Mouse (Mus musculus): ENCODE data around the gene Acrbp. TPM values are rescaled to one million over a fixed set of nuclear protein-coding genes. Genes with fewer than 3 reads are reported as not detected.

Gene Acrbp
- total RNA-seq, 2 experiments from 2014 or later = 2.4 to 4.5 TPM

DNA sequence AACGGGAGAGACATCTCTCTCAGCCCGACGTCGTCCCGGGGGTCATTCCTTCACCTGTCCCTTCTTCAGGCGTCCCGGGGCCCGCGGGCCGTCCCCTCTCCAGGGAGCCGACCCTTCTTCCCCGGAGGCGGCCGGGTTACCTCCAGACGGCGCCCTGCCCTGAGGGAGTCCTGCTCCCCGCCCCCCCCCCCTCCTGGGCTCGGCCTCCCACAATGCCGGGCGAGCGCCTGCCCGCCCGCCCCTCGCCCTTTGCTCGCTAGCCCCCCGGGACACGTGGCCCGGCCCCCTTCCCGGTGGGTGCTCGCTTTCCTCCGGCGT, 46.7 kb downstream of the Acrbp start:
- Histone ChIP-seq H3K4me3 (peak overlapping the region; percentile 98), H3K27ac (peak overlapping the region; percentile 94)
- no peak for DNase-seq
- intact Hi-C loops (cut with DNase I) = loop anchor here (5.0 kb wide), 1 partner anchor 36 kb away; the partner anchor contains the start of gene Nop2
- TF ChIP-seq CTCF (IDR thresholded peaks at IDR 0.05) = no peak

DNA sequence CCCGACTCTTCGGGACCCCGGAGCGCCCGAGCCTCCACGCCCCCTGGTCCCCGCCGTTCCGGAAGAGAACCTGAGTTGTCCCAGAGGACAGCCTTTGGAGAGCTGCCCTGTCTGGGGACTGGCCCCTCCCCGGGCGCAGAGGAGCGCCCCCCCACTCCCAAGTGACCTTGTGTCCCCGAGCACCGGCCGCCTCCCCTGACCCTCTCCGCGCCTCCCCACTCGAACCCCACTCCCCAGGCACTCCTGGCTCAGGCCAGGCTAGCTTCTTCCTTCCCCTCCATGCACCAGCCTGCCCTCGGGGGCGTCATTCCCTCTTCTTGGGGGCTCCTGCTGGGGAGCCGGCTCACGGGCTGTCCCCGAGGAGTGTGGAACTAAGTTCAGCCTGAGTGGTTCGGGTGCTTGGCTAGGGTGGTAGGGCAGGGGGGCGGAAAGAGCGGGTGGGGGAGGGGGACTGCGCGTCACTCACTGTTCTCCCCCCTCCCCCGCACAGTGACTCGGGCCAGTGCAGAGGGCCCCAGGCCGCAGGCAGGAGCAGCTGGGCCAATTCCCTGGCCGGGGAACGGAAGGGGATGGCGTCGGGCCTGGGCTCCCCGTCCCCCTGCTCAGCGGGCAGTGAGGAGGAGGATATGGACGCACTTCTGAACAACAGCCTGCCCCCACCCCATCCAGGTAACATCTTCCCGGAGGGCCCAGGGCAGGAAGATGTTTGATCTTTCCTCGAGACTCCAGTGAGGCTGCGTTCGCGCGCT, 47.3 kb downstream of the Acrbp start:
- peak; percentile 80 for DNase-seq
- Histone ChIP-seq H3K27ac (peak overlapping the region; percentile 94), H3K4me3 (peak overlapping the region; percentile 98)
- intact Hi-C loops (cut with DNase I) = loop anchor here (5.0 kb wide), 1 partner anchor 36 kb away; the partner anchor contains the start of gene Nop2
- no peak for TF ChIP-seq CTCF (IDR thresholded peaks at IDR 0.05)

DNA sequence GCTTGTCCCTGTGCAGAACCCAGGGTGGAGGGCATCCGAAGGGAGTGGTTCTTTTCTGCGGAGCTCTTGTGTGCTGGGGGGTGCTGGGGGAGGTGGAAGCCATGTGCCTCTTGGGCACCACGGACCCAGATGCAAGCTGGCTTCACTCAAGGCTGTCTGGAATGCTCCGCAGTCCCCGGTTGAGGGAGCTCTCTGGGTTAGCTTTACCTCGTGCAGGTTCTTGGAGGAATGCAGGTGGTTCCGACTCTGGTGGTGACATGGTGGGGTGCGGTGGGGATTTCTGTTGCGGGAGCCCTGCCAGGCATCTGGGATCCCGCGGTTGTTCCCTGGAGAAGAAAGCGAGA, 47.8 kb downstream of the Acrbp start:
- peak overlapping the region; percentile 94 for H3K27ac ChIP-seq
- no peak for DNase-seq
- intact Hi-C loops (cut with DNase I) = loop anchor here (5.0 kb wide), 1 partner anchor 35 kb away; the partner anchor contains the start of gene Nop2

DNA sequence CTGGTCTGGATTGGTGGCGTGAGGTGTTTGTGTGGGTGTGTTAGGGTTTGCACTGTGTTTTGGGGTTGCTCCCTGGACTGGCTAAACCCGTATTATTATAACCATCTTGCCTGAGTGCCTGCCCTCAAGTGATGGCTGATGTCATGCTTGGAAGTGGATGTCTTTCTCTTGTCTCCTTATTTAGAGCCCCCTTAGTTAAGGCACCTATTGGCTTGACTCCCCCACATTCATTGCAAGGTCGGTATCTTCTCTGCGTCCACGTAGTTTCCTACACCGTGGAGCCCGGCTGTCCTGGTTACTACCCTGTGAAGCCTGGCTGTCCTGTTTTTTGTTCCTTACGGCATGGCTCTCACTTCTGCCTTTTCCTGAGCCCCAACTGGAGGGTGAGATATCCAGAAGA, 48.5 kb downstream of the Acrbp start:
- no peak for DNase-seq
- Histone ChIP-seq H3K4me3 (peak overlapping the region; percentile 98), H3K27ac (peak overlapping the region; percentile 94)
- intact Hi-C loops (cut with DNase I) = loop anchor here (5.0 kb wide), 1 partner anchor 34 kb away; the partner anchor contains the start of gene Nop2
- TF ChIP-seq CTCF (IDR thresholded peaks at IDR 0.05) = no peak

More for the DNA sequence above, 47.8 kb downstream of the Acrbp start:
- TF ChIP-seq CTCF (IDR thresholded peaks at IDR 0.05) = no peak
- peak overlapping the region; percentile 98 for H3K4me3 ChIP-seq

DNA sequence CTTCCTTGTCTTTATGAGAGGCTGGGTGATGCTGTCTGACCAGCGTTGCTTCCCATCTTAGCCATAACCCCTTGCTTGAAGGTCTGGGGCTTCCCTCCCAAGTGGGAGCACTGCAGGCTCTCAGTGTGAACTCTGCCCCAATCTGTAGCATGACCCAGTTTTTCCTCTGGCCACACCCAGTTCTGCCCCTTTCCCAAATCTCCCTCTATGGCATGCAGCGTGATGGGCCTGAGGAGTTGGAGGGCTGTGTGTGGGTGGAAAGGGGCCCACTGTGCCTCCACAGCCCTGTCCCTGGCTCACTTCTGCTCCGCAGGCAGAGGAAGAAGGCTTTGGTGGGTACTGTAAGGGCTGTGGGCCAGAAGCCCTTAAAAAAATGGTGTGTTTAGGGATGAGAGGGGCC, 49.0 kb downstream of the Acrbp start:
- intact Hi-C loops (cut with DNase I) = loop anchor here (5.0 kb wide), 1 partner anchor 34 kb away; the partner anchor contains the start of gene Nop2
- TF ChIP-seq CTCF (IDR thresholded peaks at IDR 0.05) = no peak
- DNase-seq = no peak
- Histone ChIP-seq H3K4me3 (peak overlapping the region; percentile 98), H3K27ac (peak overlapping the region; percentile 94)

DNA sequence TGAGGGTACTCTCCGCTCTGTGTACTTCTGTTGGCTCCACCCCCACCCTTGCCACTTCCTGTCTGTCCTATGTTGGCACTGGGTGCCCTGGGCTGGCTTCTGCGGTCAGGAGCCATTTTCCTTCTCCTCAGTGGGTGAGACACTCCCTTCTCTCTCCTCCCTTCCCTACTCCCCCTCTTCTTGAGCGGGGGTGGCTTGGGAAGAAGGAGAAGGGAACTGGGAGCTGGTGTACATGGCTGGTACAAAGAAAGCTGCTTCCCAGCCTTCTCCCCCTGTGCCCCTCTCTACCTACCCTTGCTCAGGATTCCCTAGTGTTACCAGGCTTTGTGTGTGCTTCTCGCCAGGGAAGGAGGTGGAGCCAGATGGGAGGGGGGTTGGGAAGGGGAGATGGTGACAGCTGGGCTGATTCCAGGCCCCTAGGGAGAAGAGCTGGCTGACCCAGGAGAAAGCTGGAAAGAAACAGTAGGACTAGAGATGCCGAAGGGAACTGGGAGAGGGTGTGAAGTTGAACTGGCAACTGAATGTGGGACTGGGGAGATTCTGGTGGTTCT, 50.0 kb downstream of the Acrbp start:
- Histone ChIP-seq H3K4me3 (peak overlapping the region; percentile 98), H3K27ac (peak overlapping the region; percentile 94)
- intact Hi-C loops (cut with DNase I) = loop anchor here (5.0 kb wide), 1 partner anchor 33 kb away; the partner anchor contains the start of gene Nop2
- peak; percentile 60 for DNase-seq
- TF ChIP-seq CTCF (IDR thresholded peaks at IDR 0.05) = no peak

DNA sequence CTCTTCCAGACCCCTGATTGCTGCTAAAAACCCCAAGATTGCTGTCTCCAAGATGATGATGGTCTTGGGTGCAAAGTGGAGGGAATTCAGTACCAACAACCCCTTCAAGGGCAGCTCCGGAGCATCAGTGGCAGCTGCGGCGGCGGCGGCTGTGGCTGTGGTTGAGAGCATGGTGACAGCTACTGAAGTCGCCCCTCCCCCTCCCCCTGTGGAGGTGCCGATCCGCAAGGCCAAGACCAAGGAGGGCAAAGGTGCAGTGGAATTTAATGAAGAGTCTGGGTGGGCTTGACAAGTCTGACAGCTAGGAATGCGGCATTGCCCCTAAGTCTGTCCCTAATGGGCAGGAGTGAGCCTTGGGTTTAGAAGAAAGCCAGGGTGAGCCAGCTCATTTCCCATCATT, 52.0 kb downstream of the Acrbp start:
- Histone ChIP-seq H3K27ac (no peak overlapping the region), H3K4me3 (no peak overlapping the region)
- no peak for DNase-seq
- intact Hi-C loops (cut with DNase I) = loop anchor here (5.0 kb wide), 1 partner anchor 76 kb away; no protein-coding TSS in a partner anchor
- no peak for TF ChIP-seq CTCF (IDR thresholded peaks at IDR 0.05)

DNA sequence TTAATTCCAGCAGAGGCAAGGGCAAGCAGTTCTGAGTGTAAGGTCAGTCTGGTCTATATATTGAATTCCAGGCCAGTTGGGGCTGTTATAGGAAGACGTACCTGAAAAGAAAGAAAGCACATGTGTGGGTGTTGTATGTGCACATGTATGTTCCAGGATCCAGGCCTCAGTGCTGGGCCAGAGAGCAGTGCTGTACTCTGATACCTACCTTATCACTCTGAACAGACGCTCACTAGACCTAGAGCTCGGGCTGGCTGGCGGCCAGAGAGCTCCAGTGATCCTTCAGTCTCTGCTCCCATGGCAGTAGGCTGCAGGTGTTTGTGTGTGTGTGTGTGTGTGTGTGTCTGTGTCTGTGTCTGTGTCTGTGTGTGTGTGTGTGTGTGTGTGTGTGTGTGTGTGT, 54.7 kb downstream of the Acrbp start:
- H3K4me3 ChIP-seq = no peak overlapping the region
- intact Hi-C loops (cut with DNase I) = loop anchor here (5.0 kb wide), 1 partner anchor 73 kb away; no protein-coding TSS in a partner anchor
- no peak for TF ChIP-seq CTCF (IDR thresholded peaks at IDR 0.05)

DNA sequence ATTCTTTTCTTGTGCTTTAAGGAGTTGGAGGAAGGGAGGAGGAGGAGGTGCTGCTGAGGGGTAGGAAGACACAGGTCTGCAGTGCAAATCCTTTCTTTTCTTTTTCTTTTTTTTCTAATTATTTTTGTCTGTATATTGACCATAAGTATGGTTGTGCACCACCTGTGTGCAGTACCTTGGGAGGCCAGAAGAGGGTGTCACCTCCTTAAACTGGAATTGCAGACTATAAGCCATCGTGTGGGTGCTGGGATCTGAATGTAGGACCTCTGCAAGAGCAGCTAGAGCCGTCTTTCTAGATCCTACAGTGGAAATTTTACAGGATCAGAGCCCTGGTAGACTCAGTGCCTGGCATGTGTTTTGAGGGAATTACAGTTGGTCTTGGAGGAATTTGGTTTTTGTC, 58.2 kb downstream of the Acrbp start:
- intact Hi-C loops (cut with DNase I) = no loop called here
- Histone ChIP-seq H3K27ac (no peak overlapping the region), H3K4me3 (no peak overlapping the region)
- no peak for DNase-seq
- TF ChIP-seq CTCF (IDR thresholded peaks at IDR 0.05) = peak; percentile 34

More for the DNA sequence above, 54.7 kb downstream of the Acrbp start:
- no peak for DNase-seq
- no peak overlapping the region for H3K27ac ChIP-seq

DNA sequence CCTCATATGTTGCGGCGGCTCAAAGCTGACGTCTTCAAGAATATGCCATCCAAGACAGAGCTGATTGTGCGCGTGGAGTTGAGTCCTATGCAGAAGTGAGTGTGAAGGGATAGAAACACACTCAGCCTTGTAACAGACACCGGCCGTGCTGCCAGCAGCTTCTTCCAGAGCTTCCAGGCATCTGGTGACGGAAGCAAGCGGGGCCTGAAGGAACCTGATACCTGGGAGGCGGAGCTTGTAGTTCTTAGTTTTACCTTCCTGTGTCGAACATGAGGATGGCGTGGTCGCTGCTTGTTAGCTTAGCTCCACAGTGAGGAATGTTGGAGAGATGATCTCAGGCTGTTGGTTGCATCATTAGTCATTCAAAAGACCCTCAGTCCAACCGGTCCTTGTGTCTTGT, 59.9 kb downstream of the Acrbp start:
- no peak for TF ChIP-seq CTCF (IDR thresholded peaks at IDR 0.05)
- no peak for DNase-seq
- H3K27ac ChIP-seq = no peak overlapping the region
- H3K4me3 ChIP-seq = no peak overlapping the region
- intact Hi-C loops (cut with DNase I) = no loop called here

DNA sequence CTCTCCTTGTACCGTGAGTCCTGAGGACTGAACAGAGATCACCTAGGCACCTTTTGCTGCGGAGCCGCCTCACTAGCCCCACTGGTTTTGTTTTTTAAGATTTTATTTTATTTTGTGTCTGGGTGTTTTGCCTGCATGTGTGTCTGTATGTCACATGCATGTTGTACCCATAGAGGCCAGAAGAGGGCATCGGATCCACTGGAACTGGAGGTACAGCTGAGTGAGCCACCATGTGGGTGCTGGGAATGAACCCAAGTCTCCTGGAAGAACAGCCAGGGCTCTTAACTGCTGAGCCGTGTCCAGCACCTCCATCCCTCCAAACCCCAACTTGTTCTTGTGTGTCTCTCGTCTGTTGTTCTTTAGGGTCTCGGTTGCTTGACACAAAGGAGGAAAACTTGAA, 61.4 kb downstream of the Acrbp start:
- peak; percentile 41 for DNase-seq

DNA sequence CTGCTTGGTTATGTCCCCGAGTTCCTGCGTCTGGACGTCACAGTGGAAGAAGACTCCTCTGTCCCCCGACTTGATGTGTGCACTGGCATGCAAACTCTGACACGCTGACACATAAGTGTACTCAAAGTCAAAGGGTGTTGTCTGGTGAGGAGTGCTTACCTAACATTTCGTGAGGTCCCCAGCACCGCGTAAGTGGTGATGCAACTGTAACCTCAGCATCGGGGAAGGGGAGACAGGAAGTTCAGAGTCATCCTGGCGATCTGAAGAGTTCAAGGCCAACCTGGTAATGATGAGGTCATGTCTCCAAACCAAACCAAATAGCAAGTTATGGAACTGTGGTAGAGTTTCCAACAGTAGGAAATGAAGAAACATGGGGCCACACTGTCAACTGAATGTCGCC, 63.1 kb downstream of the Acrbp start:
- no peak for DNase-seq
- H3K27ac ChIP-seq = no peak overlapping the region
- no peak overlapping the region for H3K4me3 ChIP-seq
- intact Hi-C loops (cut with DNase I) = no loop called here
- no peak for TF ChIP-seq CTCF (IDR thresholded peaks at IDR 0.05)

More for the DNA sequence above, 61.4 kb downstream of the Acrbp start:
- no peak overlapping the region for H3K27ac ChIP-seq
- no peak overlapping the region for H3K4me3 ChIP-seq
- peak; percentile 48 for TF ChIP-seq CTCF (IDR thresholded peaks at IDR 0.05)
- intact Hi-C loops (cut with DNase I) = no loop called here

Small RNAs within 50 kb of the gene (microRNA-seq; reads per million reads assigned to microRNA genes)
- gene Mir7045 = not detected

Other genes with a start within 250 kb of the Acrbp start
- 1 to 10 TPM; 2.0 to 2.5 TPM for gene Spsb2, start 241.0 kb upstream of the Acrbp start, total RNA-seq (2021)
- gene Tpi1, start 235.4 kb upstream of the Acrbp start, total RNA-seq (2021) = 1,000 to 10,000 TPM; 2,224 to 2,391 TPM
- 10 to 100 TPM; 43.4 to 50.1 TPM for gene Usp5, start 220.2 kb upstream of the Acrbp start, total RNA-seq (2021)
- gene Cdca3, start 220.1 kb upstream of the Acrbp start, total RNA-seq (2021) = under 1 TPM; 0.26 to 0.31 TPM
- 1 to 10 TPM in 1 of 2 experiments, under 1 TPM in 1; 0.75 to 1.4 TPM for gene Gnb3, start 209.4 kb upstream of the Acrbp start, total RNA-seq (2021)
- 1 to 10 TPM; 4.1 to 7.1 TPM for gene P3h3, start 191.9 kb upstream of the Acrbp start, total RNA-seq (2021)
- gene Gpr162, start 185.7 kb upstream of the Acrbp start, total RNA-seq (2021) = not detected
- gene Cd4, start 161.5 kb upstream of the Acrbp start, total RNA-seq (2021) = not detected
- gene Lag3, start 138.0 kb upstream of the Acrbp start, total RNA-seq (2021) = under 1 TPM; 0.11 to 0.13 TPM
- gene Ptms, start 129.6 kb upstream of the Acrbp start, total RNA-seq (2021) = 10 to 100 TPM; 65.5 to 99.4 TPM
- 100 to 1,000 TPM; 202 to 204 TPM for gene Mlf2, start 118.3 kb upstream of the Acrbp start, total RNA-seq (2021)
- 100 to 1,000 TPM; 108 to 115 TPM for gene Cops7a, start 84.2 kb upstream of the Acrbp start, total RNA-seq (2021)
- gene Pianp, start 53.0 kb upstream of the Acrbp start, total RNA-seq (2021) = under 1 TPM; 0.22 to 0.41 TPM
- gene Zfp384, start 40.5 kb upstream of the Acrbp start, total RNA-seq (2021) = 10 to 100 TPM; 24.4 to 28.0 TPM
- 10 to 100 TPM; 26.8 to 28.3 TPM for gene Ing4, start 9.9 kb upstream of the Acrbp start, total RNA-seq (2021)
- not detected for gene Lpar5, start 18.2 kb downstream of the Acrbp start, total RNA-seq (2021)
- gene Chd4, start 46.3 kb downstream of the Acrbp start, total RNA-seq (2021) = 10 to 100 TPM; 68.8 to 71.2 TPM
- gene Nop2, start 82.2 kb downstream of the Acrbp start, total RNA-seq (2021) = 10 to 100 TPM; 17.9 to 18.1 TPM
- gene Iffo1, start 95.6 kb downstream of the Acrbp start, total RNA-seq (2021) = 1 to 10 TPM; 7.8 to 9.4 TPM
- over 10,000 TPM in 1 of 2 experiments, 1,000 to 10,000 TPM in 1; 9,742 to 11,894 TPM for gene Gapdh, start 116.8 kb downstream of the Acrbp start, total RNA-seq (2021)
- 1 to 10 TPM; 6.5 to 9.8 TPM for gene Ncapd2, start 142.0 kb downstream of the Acrbp start, total RNA-seq (2021)
- gene Mrpl51, start 142.1 kb downstream of the Acrbp start, total RNA-seq (2021) = 100 to 1,000 TPM; 214 to 262 TPM
- 10 to 100 TPM; 14.3 to 16.0 TPM for gene Vamp1, start 165.9 kb downstream of the Acrbp start, total RNA-seq (2021)
- 1 to 10 TPM; 2.4 to 2.6 TPM for gene Tapbpl, start 182.2 kb downstream of the Acrbp start, total RNA-seq (2021)
- under 1 TPM; 0.31 to 0.64 TPM for gene Cd27, start 187.3 kb downstream of the Acrbp start, total RNA-seq (2021)
- gene Tuba3a, start 236.4 kb downstream of the Acrbp start, total RNA-seq (2021) = not detected